Mouse (Mus musculus): Measurements from ENCODE around the gene Sergef.

The Sergef gene

DNA sequence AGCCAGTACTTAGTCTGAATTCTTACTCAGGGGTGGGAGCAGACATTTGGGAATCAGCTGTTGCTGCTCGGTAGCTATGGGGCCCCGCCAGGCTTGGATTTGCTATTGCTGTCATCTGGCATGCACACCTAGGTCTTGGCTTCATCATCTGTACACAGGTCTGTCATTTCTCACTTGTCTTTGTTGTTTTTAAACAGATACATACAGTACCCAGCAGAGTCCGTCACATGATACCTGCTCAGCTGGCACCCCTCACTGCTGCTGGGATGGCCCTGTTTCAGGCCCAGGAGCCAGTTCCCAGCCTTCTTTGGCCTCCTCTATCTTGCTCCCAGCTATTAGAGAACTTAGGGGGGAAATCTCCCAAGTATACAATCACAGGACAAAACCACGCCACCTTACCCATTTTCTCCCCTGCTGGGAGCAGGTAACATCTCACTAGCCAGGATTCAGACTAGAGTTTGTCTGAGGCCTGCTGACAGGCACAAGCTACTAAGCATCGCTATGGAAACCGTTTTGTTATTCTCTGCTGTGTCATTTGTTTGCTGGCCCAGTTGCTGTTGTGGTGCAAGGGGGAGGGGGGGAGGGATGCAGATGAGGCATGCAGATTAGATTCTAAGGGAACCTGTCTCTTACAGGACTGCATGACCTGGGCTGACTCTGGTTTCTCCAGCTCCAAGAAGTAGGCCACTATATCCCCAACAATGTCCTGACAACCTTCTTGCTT lies 190.5 kb downstream of the Sergef start:
- no peak for DNase-seq (ENCODE audit: low read depth, low spot score)

GRCm38 (mm10) chr7:46447473-46448165 lies 192.0 kb downstream of the Sergef start:
- DNase-seq (ENCODE audit: low read depth, low spot score), result no peak

- no peak for DNase-seq (ENCODE audit: low read depth, low spot score)
These were observed 193.7 kb downstream of the Sergef start for GRCm38 (mm10) chr7:46445896-46446295.

DNA sequence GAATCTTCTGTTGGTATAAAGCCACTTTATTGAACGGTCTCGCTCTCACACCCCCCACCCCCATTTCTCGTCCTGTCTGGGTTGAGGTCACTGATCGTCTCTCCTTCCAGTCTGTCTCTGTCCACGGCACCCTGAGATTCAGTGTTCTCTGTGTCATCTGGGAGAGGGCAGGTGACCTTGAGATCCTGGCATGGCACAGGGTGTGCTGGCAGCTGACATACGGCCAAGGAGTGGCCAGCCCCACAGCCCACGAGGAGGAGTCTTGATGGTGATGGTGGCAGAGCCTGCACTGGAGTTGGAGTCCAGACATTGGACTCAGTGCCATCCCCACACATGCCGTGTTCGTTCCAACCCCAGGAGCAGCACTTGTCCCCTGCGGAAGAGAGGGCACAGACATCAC lies 196.4 kb downstream of the Sergef start:
- DNase-seq (ENCODE audit: low read depth, low spot score), result no peak

DNA sequence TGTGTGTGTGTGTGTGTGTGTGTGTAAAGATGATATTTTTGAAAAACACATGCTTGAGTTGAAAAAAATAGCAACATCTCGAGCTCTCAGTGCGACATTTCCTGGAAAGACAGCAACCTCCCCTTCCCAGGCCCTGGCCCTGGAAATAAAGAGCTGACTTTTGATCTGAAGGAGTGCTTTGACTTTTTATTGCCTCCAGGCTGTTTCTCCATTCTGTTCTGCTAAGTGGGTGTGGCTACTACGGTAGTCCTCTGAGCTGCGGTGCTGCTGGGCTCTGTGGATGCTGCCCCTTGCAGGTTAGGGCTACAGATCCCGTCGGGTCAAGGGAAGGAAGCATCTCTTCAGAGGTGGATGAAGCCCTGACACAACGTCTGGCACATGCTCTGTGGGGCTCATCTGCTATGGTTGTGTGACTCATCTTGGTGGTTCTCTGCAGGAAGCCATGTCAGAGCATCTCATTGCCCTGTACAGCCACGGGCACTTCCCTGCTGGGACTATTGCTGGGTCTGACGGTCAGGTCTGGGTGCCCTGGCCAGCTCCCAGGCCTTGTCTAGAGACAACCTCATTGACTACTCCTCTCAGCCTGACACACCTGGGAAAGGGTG lies 201.0 kb downstream of the Sergef start:
- no peak for DNase-seq (ENCODE audit: low read depth, low spot score)

GRCm38 (mm10) chr7:46435833-46436232 lies 203.8 kb downstream of the Sergef start:
- no peak for DNase-seq (ENCODE audit: low read depth, low spot score)

GRCm38 (mm10) chr7:46433874-46434273 lies 205.7 kb downstream of the Sergef start:
- DNase-seq (ENCODE audit: low read depth, low spot score), result no peak

- no peak for DNase-seq (ENCODE audit: low read depth, low spot score)
These were observed 214.6 kb downstream of the Sergef start for GRCm38 (mm10) chr7:46425012-46425411.

- DNase-seq (ENCODE audit: low read depth, low spot score), result no peak
These were observed 215.7 kb downstream of the Sergef start for GRCm38 (mm10) chr7:46423951-46424350.

DNA sequence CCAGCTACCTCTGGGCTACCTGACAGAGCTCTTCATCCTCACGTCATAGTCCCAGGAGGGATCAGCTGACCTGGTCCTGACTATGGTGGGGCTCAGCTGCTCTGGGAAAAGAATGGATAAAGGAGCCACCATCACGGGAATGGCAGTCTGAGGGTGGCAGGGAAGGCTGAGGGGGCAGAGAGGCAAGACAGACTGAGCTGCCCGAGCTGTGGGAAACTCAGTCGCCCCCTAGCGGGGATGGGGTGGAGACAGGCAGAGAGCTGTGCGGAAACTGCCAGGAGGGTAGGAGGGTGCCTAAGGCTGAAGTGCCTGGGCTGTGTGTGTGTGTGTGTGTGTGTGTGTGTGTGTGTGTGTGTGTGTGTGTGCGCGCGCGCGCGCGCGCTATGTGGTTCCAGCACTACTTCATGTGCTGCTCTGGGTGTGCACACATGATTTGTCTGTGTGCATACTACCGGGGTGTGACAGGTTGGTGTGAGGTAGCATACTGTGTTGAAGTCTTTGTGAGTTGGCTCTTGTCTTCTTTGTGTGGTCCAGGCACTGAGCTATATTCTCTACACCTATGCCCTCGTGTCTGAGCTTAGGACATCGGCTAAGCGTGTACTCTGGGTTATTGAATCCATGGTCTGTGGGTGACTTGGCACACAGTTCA lies 216.7 kb downstream of the Sergef start:
- peak; percentile 38 for DNase-seq (ENCODE audit: low read depth, low spot score)

GRCm38 (mm10) chr7:46422052-46422763 lies 217.4 kb downstream of the Sergef start:
- no peak for DNase-seq (ENCODE audit: low read depth, low spot score)

DNA sequence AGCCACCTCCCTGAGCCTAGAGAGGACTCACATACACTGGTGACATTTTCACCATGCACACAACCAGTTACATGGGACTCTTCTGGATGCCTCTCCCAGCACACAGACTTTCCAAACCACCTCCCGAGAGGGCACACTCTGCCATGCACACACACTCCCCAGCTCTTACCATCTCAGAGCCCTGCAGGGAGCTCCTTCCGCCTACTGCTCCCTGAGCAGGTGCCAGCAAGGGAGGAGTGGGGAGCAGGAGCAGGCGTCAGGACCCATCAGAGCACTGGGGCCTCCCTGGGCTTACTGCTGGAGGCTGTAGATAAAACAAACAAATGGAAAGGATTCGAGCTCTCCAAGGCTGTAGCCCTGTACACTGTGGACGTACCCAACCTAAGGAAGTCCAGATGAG lies 218.1 kb downstream of the Sergef start:
- DNase-seq (ENCODE audit: low read depth, low spot score), result no peak

DNA sequence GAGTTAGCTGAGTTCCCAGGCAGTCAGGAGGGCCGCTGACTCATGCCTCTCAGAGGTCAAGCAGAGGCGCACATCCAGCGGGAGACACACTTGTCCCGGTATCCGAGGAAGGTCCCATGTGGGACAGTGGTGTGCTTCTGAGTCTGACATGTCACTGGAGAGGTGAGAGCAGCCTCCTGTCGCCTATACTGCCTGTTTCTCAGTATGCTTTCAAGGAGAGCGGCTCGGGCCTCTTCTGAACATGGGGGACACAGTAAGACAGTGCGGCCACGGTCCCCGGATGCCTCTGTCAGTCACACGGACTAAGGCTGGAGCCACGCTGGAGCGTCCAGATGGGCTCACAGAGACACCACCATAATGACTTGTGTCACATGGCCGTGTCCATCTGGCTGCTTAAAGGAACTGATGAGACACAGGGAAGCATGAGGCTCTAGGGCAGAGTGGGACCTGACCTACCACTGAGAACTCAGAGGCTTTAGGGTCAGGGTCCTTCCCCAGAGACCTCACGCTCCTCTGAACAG lies 221.4 kb downstream of the Sergef start:
- DNase-seq (ENCODE audit: low read depth, low spot score), result no peak

DNA sequence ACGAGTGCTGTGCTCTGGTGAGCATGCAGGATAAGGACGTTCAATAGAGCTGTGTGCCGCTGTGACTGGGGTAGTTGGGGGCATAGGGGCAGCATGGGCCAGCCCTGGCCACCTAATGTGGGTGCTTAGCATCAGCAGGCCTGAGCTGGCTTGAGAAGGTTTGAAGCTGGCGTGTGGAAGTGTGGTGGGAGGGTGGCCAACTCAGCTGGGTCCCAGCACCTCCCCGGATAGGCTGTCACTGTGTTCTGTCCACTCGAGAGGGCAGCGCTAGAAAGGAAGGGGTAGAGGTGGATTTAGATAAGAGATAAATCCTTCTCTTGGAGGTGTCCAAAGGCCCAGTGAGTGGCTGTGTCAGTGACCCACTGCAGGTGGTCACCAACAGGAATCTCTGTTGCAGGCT lies 222.1 kb downstream of the Sergef start:
- no peak for DNase-seq (ENCODE audit: low read depth, low spot score)

GRCm38 (mm10) chr7:46415818-46416425 lies 223.7 kb downstream of the Sergef start:
- no peak for DNase-seq (ENCODE audit: low read depth, low spot score)

DNA sequence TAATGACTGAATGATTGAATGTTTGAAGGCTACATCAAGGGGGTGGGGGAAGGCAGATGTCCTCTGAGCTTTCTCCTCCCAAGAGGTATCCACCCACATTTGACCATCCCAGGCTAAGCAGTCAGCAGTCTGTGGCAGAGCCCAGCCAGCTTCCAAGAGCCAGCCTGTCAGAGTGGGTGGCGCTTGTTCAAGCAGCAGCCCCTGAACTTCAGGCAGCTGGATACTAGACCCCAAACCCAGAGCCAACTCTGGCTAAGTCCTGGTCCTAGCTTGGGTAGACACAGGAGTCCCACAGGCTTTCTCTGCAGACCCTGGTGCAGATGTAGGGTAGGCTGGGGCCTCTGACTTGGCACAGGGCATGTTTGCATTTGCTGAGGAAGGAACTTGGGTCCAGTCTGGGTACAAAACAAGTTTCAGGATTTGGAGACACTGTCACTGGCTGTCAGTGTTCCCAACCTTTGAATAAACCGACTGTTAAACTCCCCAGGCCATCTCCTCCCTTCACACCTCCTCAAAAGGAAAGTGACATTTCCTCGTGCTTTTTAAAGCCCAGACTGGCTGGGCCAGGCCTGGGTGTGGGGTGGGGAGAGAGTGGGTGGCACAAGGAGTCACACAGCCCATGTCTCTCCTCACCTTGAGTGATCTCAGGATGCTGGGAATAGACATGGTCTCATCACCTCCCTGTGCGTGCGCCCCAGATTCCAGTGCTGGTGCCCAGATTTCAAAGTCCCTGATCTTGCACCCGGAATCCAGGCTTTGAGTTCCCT lies 225.5 kb downstream of the Sergef start:
- no peak for DNase-seq (ENCODE audit: low read depth, low spot score)

- no peak for DNase-seq (ENCODE audit: low read depth, low spot score)
These were observed 226.8 kb downstream of the Sergef start for GRCm38 (mm10) chr7:46412823-46413222.

DNA sequence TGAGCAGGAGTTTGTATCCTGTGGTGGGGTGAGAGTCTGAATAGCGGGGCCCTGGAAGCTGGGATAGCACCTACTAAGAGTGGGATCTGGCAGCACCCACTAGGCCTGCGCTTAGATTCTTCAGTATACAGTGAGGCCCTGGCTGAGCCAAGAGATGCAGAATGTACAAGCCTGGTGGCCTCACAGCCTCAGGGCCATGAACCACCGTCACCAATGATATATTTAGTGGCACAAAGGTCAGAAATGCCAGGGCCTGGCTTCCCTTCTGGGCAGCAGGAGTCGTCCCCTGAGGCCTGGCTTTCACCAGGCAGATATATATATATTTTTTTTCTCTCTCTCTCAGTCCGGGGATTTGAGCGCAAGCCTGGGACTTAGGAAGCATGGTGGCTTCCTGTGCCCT lies 228.9 kb downstream of the Sergef start:
- DNase-seq (ENCODE audit: low read depth, low spot score), result no peak

- no peak for DNase-seq (ENCODE audit: low read depth, low spot score)
These were observed 230.3 kb downstream of the Sergef start for GRCm38 (mm10) chr7:46409204-46409789.

DNA sequence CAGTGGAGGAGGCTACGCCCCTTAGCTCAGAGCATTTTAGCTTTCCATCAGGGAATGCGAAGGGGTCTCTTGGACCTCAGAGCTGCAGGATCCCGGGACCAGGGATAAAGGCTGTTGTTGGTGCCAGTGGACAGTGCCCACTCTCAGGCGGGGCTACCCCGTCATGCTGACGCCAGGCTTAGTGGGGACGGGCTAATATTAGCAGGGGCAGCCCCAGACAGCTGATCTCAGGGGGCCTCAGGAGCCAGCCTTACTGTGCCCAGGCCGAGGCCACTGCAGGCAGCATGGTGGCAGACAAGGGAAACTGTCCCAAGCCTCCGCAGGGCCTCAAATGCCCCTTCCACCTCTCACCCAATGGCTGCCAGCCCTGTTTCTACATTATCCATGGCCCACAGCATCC lies 231.0 kb downstream of the Sergef start:
- DNase-seq (ENCODE audit: low read depth, low spot score), result no peak
